Mouse (Mus musculus) kidney, postnatal 14 days (tissue): Measurements from ENCODE around the gene Agtrap.
"Not testable (repeated sequence)": the region's sequence is repeated elsewhere in the genome, so short reads cannot be mapped to it uniquely, and the experiment has no call there.

Source experiments
- DNase-seq: peaks from one replicate; pipeline ENCODE4 v3.0.0; 2022; ENCODE audit warnings: mixed read lengths

Gene Agtrap

GRCm38 (mm10) chr4:148044113-148044512 is 43.7 kb downstream of the Agtrap start:
- DNase-seq: no peak

- not testable (repeated sequence) for DNase-seq
These were observed 44.5 kb downstream of the Agtrap start for GRCm38 (mm10) chr4:148043327-148043726.

- DNase-seq: peak; percentile 67
These were observed 46.1 kb downstream of the Agtrap start for GRCm38 (mm10) chr4:148041611-148042191.

GRCm38 (mm10) chr4:148040933-148041610 is 46.8 kb downstream of the Agtrap start:
- peak; percentile 88 for DNase-seq

- DNase-seq: no peak
These were observed 47.6 kb downstream of the Agtrap start for GRCm38 (mm10) chr4:148040029-148040830.

GRCm38 (mm10) chr4:148039254-148040028 is 48.4 kb downstream of the Agtrap start:
- DNase-seq: peak; percentile 16

- peak; percentile 100 for DNase-seq
These were observed 49.1 kb downstream of the Agtrap start, which contains the start of the genes Clcn6 and Mthfr for GRCm38 (mm10) chr4:148038600-148039253. Clcn6 (minus strand) TSS chr4:148038821. Mthfr (plus strand) TSS chr4:148039077.

GRCm38 (mm10) chr4:148038079-148038599 is 49.7 kb downstream of the Agtrap start:
- no peak for DNase-seq

GRCm38 (mm10) chr4:148035440-148035839 is 52.4 kb downstream of the Agtrap start:
- DNase-seq: peak; percentile 42

GRCm38 (mm10) chr4:148033858-148034410 is 53.9 kb downstream of the Agtrap start:
- no peak for DNase-seq

- peak; percentile 70 for DNase-seq
These were observed 57.3 kb downstream of the Agtrap start for GRCm38 (mm10) chr4:148030506-148030905.

- DNase-seq: peak; percentile 33
These were observed 58.5 kb downstream of the Agtrap start for GRCm38 (mm10) chr4:148029297-148029696.
